Mouse (Mus musculus): ENCODE measurements around the gene Rpl27.
"Not testable (repeated sequence)": the region's sequence is repeated elsewhere in the genome, so short reads cannot be mapped to it uniquely, and the experiment has no call there.

Rpl27 gene

GRCm38 (mm10) chr11:101448274-101448746 is 6.2 kb downstream of the Rpl27 start, which contains the start of gene Ifi35:
TSS of gene Ifi35 (plus strand) at chr11:101448407.
- no peak for DNase-seq

GRCm38 (mm10) chr11:101448899-101449298 is 6.8 kb downstream of the Rpl27 start:
- DNase-seq: no peak

GRCm38 (mm10) chr11:101449596-101449995 is 7.5 kb downstream of the Rpl27 start:
- not testable (repeated sequence) for DNase-seq

DNA sequence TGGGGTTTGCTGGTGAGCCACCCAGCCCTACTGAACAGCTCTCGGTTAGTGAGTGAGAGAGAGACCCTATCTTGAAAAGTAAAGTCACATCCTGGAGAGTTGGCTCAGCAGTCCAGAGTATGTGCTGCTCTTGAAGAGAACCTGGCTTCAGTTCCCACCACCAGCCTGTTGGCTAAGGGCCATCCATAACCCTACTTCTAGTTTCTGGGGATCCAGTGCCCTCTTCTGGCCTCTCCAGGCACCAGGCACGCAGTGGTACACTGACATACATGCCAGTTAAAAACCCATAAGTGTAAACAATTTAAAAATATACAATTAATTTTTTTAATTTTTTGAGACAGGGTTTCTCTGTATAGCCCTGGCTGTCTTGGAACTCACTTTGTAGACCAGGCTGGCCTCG is 8.3 kb downstream of the Rpl27 start:
- no peak for DNase-seq

- DNase-seq: no peak
Measured at GRCm38 (mm10) chr11:101451536-101451935, 9.4 kb downstream of the Rpl27 start.

GRCm38 (mm10) chr11:101452093-101452774 is 10.1 kb downstream of the Rpl27 start:
- no peak for DNase-seq

- DNase-seq: no peak
Measured at GRCm38 (mm10) chr11:101454702-101455101, 12.6 kb downstream of the Rpl27 start.

DNA sequence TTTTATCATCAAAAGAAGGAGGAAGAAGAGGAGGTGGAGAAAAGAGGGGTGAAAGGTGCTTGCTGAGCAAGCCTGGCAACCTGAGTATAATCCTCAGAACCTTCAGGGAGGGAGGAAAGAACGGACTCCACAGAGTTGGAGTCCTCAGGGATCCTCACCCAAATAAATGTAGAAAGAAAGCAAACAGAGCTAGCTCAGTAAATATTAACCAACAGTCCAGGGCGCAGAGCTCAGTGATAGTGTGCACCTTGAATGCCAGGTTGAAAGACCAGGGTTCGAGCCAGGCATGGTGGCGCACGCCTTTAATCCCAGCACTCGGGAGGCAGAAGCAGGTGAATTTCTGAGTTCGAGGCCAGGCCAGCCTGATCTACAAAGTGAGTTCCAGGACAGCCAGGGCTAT is 13.5 kb downstream of the Rpl27 start:
- no peak for DNase-seq

DNA sequence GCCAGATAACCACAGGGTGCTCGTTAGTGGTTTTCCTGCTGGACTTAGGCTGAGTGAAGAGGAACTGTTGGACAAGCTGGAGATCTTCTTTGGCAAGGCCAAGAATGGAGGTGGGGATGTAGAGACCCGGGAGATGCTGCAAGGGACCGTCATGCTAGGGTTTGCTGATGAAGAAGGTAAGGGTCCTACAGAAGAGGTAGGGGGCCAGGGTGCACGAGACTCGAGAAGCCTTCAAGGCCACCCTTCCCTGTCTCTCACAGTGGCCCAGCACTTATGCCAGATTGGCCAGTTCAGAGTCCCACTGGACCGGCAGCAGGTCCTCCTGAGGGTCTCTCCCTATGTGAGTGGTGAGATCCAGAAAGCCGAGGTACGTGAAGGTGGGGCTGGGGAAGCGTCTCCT is 15.5 kb downstream of the Rpl27 start:
- DNase-seq: no peak

DNA sequence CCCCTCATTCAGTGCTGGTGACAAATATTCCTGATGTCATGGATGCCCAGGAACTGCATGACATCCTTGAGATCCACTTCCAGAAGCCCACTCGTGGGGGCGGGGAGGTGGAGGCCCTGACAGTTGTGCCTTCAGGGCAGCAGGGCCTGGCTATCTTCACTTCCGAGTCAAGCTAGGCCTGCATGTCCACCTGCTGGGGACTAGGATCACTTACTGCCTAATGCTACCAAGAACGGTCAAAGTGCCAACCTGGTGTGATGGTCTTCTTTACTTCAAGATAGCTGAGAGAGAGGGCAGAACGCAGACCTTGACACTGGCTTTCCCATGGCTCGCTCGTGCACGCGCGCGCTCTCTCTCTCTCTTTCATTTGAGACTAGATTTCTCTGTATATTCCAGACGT is 16.1 kb downstream of the Rpl27 start:
- DNase-seq: no peak

GRCm38 (mm10) chr11:101459716-101460115 is 17.6 kb downstream of the Rpl27 start:
- no peak for DNase-seq

DNA sequence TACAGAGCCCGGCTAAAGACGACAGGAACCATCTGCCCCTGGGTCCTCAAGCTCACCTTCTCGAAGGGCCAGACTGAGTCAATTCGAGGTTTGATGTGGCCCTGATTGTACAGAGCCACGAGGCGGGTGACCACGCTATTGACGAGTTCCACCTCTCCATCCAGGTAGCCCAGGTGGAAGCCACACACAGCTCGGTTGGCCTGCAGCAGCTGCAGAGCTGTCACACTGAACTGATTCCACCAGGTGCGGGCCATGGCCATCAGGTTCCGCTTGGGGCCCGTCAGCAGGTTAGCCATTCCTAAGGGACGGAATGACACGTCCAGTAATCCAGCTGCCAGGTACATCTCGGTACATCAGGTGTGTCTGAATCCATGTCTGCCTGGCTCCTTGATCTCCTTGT is 18.2 kb downstream of the Rpl27 start:
- no peak for DNase-seq

- DNase-seq: no peak
Measured at GRCm38 (mm10) chr11:101462141-101462540, 20.0 kb downstream of the Rpl27 start.

GRCm38 (mm10) chr11:101462583-101463440 is 20.7 kb downstream of the Rpl27 start:
- no peak for DNase-seq

DNA sequence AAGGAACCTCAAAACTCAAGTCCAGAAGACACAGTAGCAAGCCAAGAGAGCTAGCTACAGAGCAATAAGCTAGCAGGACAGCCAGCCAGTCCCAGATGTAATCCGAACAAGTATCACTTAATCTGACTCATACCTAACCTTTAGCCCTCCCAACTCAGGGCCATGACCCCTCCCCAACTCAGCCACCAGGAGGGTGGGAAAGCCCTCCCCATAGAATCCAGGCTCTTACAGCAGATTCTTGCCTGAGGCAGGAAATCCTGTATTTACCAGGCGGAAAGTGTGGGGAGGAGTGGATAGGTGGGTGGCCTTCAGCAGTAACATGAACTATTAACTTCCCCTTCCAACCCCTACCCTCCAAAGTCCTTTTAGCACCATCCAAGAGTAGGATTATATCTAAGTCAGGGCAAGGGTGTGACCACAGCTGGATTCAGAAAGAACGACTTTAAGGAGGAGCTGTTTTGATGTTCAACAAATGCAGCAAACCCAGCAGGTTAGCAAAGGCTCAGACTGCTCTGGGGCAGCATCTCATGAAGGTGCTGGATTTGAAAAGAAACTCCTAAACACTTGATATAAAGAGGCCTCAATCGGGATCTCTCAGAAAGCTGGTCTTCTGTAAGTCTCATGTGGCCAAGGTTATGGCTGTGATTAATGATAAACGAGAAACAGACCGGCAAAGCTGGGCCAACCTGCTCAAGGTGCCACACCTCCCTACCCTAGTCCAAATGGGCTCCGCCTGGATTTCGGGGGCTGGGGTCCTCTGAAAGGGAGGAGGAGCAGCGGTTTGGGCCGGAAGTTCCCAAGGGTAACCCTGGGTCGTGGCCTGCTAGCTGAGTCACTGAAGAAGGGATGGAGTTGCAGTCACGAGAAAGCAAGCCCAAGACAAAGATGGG is 22.4 kb downstream of the Rpl27 start, which contains the start of gene Rnd2:
Gene Rnd2 (plus strand): TSS at position 789 of the 890 bp plus-strand sequence.
- no peak for DNase-seq

DNA sequence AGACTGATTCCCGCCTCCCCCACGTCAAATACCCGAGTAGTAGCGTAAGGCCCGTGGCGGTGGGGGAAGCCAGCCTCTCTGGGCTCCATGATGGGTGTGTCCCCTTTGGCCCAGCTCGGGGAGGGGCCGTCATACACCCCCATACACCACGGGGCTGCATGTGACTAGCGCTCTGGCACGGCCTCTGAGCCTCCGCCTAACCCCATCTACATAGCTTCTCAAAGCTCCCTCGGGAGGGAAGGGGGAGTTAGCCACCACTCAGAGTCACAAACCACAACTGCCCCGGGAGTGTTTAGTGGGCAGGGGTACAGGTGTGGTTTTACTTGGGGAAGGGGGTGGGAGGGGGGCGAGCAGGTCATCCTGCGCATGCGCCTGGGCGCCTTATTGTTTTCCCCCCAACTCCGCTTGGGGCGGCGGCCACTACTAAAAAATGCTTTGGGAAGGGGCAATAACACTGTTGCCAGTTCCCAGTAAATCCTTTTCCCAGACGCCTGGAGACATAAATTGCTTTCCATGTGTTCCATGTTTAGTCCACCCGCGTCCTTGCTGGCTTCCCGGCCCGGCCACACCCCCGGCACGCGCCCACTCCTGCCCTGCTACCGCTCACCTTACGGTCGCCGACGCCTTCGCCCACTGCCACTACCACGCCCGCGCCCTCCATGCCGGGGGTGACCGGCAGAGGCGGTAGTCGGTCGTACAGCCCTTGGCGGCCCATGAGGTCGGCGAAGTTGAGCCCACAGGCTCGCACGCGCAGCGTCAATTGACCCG is 23.2 kb downstream of the Rpl27 start:
- no peak for DNase-seq

GRCm38 (mm10) chr11:101465869-101466551 is 23.9 kb downstream of the Rpl27 start, which contains the start of gene Vat1:
TSS of gene Vat1 (minus strand) at chr11:101466230.
- DNase-seq: peak; percentile 41

- DNase-seq: not testable (repeated sequence)
Measured at GRCm38 (mm10) chr11:101466552-101466950, 24.5 kb downstream of the Rpl27 start.

- DNase-seq: peak; percentile 48
Measured at GRCm38 (mm10) chr11:101467477-101468262, 25.6 kb downstream of the Rpl27 start.

DNA sequence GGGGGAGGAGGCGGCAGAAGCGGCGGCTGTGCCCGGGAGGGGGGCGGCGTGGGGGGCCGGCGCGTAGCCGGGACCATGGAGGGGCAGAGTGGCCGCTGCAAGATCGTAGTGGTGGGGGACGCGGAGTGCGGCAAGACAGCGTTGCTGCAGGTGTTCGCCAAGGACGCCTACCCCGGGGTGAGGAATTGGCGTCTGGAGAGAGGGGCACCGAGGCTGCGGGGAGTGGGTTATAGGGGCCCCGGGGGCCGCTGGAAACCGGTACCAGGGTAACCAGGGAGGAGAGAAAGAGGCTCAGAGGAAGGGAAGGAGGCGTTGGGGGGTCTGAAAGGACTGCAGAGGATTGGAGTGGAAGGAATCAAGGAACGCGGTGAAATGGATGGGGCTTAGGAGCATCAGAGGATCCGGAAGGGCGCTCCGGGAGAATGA is 26.2 kb downstream of the Rpl27 start:
- peak; percentile 29 for DNase-seq
